Mouse (Mus musculus) heart, embryonic 16.5 days (tissue): ENCODE results near the gene Peg10. TPM values are rescaled to one million over a fixed set of nuclear protein-coding genes. Genes with fewer than 3 reads are reported as not detected.

Source experiments
- ATAC-seq: fragments of 200-750 bp; cut with Nextera tagmentation; replicated peaks from 2 replicates; pipeline ENCODE4 v1.8.0; 2017; ENCODE audit warnings: moderate number of reproducible peaks; ENCODE audit not compliant: insufficient read depth, low FRiP score; ENCODE audit errors: extremely low read depth
- H3K27ac ChIP-seq: fragments of 300-500 bp; sonication (generic); 2 replicates; pipeline ENCODE4 v1.5.1; 2014; ENCODE audit warnings: mild to moderate bottlenecking, low read length, control low read depth, moderate library complexity
- H3K27me3 ChIP-seq: fragments of 300-500 bp; sonication (generic); 2 replicates; pipeline ENCODE4 v1.6.1; 2014; ENCODE audit warnings: low read length, mixed read lengths; ENCODE audit not compliant: control insufficient read depth, insufficient read depth
- H3K36me3 ChIP-seq: fragments of 300-500 bp; sonication (generic); 2 replicates; pipeline ENCODE4 v1.6.1; 2014; ENCODE audit not compliant: control insufficient read depth, insufficient read depth
- H3K4me1 ChIP-seq: fragments of 300-500 bp; sonication (generic); 2 replicates; pipeline ENCODE4 v1.6.1; 2014; ENCODE audit warnings: low read length, mixed read lengths; ENCODE audit not compliant: control insufficient read depth, insufficient read depth
- H3K4me2 ChIP-seq: fragments of 300-500 bp; sonication (generic); 2 replicates; pipeline ENCODE4 v1.6.1; 2014; ENCODE audit warnings: low read depth, mild to moderate bottlenecking, control low read depth, low read length
- H3K4me3 ChIP-seq: fragments of 300-500 bp; sonication (generic); 2 replicates; pipeline ENCODE4 v1.5.1; 2014; ENCODE audit warnings: mild to moderate bottlenecking, control low read depth, low read length
- H3K9ac ChIP-seq: fragments of 300-500 bp; sonication (generic); 2 replicates; pipeline ENCODE4 v1.6.1; 2014; ENCODE audit warnings: low read length, control low read depth
- H3K9me3 ChIP-seq: fragments of 300-500 bp; sonication (generic); replicated peaks from 2 replicates; pipeline ENCODE4 v1.6.1; 2016; ENCODE audit warnings: low read length; ENCODE audit not compliant: control insufficient read depth
- WGBS: fragments of 180-500 bp; shearing (Covaris S2); extraction: QIAGEN DNeasy Blood & Tissue Kit; methylation state at CpG from one replicate; pipeline ENCODE4 v1.1.7; 2014; 5-methylcytosine and 5-hydroxymethylcytosine counted together
- polyA plus RNA-seq: library from polyadenylated mRNA; unstranded; fragments of >200 nt; fragmentation: Nextera tagmentation; extraction: Ambion mirVana; gene quantifications from 2 replicates; pipeline ENCODE4 v1.2.1, GENCODE M21; 2015

Peg10 gene
- 1.1 and 1.2 TPM in 2 replicates for polyA plus RNA-seq

DNA sequence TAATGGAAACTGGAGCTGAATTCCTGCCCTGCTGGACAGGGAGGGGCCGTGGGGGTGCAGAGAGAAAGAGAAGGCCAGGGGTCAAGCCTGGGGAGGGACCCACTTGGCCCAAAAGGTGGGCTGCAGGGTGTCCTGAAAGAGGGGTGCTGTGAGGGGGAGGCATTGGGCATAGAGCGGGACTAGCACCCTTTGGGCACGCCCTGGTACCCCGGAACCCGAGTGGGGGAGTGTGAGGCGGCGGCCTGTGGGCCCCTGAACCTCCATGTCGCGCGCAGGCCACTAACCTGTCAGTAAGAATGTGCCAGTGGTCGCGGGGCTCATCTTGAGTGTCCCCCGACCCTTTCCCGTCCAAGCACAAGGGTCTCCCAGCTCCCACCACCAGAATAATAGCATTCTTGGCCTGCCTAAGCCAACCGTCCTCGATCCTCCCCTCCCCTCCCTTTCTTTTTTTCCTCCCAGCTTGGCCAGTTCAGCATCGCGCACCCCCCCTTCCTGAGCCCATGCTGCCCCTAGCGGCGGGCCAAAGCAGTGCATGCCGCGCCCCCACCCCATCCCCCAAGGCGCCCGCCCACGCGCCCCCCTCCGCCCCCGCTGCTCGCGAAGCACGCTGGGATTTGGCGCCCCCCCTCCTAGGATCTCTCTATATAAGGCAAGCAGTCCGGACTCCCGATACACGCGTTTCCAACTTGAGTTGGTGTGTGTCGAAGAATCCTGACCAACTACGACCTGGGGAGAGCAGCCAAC is at the start of gene Peg10, which contains the start of gene Sgce:
Gene Peg10, plus strand, starts transcription at position 611 of the 744 bp plus-strand sequence.
Gene Sgce, minus strand, starts transcription at position 512 of the 744 bp plus-strand sequence.
- Histone ChIP-seq H3K4me3 (peak within 1 kb of the TSS; percentile 64), H3K4me2 (peak within 1 kb of the TSS; percentile 82), H3K27me3 (no peaks in the 10 kb centered on the region), H3K27ac (peak within 1 kb of the TSS; percentile 73), H3K36me3 (no peaks in the 10 kb centered on the region), H3K9ac (peak within 1 kb of the TSS; percentile 78), H3K4me1 (no peaks in the 10 kb centered on the region), H3K9me3 (peaks cover 13% of the 10 kb centered on the region)
- ATAC-seq: peak; percentile 50
- WGBS: 51% methylated on average over 37 of the region's 38 CpGs

DNA sequence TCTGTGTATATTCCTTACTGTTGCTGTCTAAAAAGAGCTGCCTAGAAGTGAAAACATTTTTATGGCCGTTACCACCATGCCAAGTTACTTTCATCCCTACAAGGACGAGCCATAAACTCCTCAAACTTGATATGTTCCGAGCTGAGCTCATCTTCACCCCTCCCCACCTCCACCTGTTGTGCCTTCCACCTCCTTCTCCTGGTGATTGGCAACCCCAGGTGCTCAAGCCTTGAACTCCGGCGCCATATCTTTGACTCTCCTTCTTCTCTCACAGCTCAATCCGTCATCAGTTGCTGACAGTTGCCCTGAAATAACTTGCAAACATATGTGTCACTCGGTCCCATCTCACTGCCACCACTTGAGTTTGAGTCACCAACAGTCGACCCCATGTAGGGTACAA is 45.5 kb upstream of the Peg10 start:
- 62% methylated on average over 8 of the region's 8 CpGs for WGBS
- H3K4me2 ChIP-seq: no peak overlapping the region
- no peak for ATAC-seq
- no peak overlapping the region for H3K4me3 ChIP-seq
- no peaks in the 10 kb centered on the region for H3K27me3 ChIP-seq
- H3K27ac ChIP-seq: no peak overlapping the region
- H3K9me3 ChIP-seq: no peaks in the 10 kb centered on the region
- peaks cover 10% of the 10 kb centered on the region for H3K4me1 ChIP-seq
- H3K36me3 ChIP-seq: no peaks in the 10 kb centered on the region
- no peak overlapping the region for H3K9ac ChIP-seq

DNA sequence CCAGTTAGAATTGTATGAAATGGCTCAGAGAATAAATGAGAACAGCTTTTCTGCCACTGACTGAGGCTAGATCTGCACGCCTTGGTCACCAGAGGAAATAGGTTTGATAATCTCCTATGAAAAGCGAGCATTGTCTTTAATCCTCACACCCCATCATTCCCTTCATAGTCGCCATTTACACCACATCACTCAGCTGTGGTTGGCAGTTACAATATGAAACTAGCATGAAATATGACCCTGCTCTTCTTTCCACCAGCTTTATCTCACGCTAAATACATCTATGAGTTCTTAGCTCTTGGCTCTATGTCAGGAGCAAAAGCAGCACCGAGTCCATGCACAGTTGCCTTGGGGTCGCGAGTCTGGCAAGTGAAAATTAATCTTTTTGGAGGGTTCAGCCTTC is 43.2 kb upstream of the Peg10 start:
- no peaks in the 10 kb centered on the region for H3K27me3 ChIP-seq
- H3K9ac ChIP-seq: no peak overlapping the region
- H3K36me3 ChIP-seq: no peaks in the 10 kb centered on the region
- H3K4me1 ChIP-seq: peaks cover 10% of the 10 kb centered on the region
- H3K27ac ChIP-seq: no peak overlapping the region
- no peak overlapping the region for H3K4me3 ChIP-seq
- ATAC-seq: no peak
- 52% methylated on average over 7 of the region's 7 CpGs for WGBS
- H3K9me3 ChIP-seq: no peaks in the 10 kb centered on the region; the same call in 1 of the 2 replicates
- H3K4me2 ChIP-seq: no peak overlapping the region

DNA sequence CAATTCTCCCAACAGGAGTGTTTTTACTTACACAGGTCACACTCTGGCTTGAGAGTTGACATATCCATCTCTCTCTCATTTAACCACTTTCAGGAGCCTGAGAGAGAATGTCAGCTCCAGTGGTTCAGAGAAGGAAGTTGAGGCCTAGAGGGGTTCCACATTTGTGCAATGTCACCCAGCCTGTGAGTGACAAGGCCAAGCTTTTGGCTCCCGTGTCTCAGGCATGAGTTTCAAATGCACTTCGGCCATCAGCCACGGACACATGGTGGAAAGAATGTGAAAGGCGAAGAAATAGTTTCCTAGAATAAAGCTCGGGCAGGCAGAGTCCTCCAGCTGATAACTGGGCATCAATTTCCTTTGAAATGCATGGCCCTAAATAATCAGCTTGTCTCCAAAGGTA is 40.7 kb upstream of the Peg10 start:
- no peak overlapping the region for H3K9ac ChIP-seq
- no peaks in the 10 kb centered on the region; the same call in 1 of the 2 replicates for H3K9me3 ChIP-seq
- ATAC-seq: no peak
- H3K27ac ChIP-seq: no peak overlapping the region
- H3K4me1 ChIP-seq: peaks cover 10% of the 10 kb centered on the region
- 41% methylated on average over 5 of the region's 5 CpGs for WGBS
- no peak overlapping the region for H3K4me3 ChIP-seq
- no peak overlapping the region for H3K4me2 ChIP-seq
- H3K27me3 ChIP-seq: no peaks in the 10 kb centered on the region
- H3K36me3 ChIP-seq: no peaks in the 10 kb centered on the region

DNA sequence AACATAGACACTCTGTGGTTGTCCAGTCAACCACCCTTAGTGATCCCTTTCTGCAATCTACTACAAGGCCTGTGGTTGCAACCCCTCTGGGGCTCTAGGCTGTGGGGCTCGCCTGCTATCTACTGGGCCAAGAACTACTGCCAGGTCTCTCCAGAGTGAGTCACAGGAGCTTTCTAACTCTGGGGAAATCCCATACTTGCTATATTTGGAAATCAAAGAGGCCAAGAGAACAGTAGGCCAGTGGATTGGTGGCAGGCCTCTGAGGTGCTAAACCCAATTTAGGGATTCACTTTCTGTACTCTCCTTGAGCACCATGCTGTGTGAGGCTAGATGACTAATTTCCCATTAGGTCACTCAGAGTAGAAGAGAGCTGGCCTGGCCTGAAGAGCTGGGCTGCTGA is 38.1 kb upstream of the Peg10 start:
- Histone ChIP-seq H3K27me3 (no peaks in the 10 kb centered on the region), H3K4me2 (no peak overlapping the region), H3K4me3 (no peak overlapping the region), H3K9ac (no peak overlapping the region), H3K9me3 (no peaks in the 10 kb centered on the region; the same call in 1 of the 2 replicates), H3K36me3 (no peaks in the 10 kb centered on the region), H3K27ac (no peak overlapping the region), H3K4me1 (peaks cover 9% of the 10 kb centered on the region)
- WGBS: 34% methylated on average over 1 of the region's 1 CpGs
- ATAC-seq: peak; percentile 69

DNA sequence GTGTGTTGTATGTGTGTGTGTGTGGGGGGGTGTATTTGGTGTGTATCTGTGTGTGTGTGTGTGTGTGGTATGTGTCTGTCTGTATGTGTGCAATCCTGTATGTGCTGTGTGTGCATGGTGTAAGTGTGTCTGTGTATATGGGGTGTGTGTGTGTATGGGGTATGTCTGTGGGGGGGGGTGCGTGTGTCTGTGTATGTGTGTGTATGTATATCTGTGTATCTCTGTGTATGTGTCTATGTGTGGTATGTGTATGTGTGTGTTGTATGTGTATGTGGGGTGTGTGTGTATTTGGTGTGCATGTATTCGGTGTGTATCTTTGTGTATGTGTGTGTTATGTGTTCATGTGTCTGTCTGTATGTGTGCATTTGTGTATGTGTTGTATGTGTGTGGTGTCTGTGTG is 30.9 kb upstream of the Peg10 start:
- ATAC-seq: no peak
- H3K9me3 ChIP-seq: no peaks in the 10 kb centered on the region

DNA sequence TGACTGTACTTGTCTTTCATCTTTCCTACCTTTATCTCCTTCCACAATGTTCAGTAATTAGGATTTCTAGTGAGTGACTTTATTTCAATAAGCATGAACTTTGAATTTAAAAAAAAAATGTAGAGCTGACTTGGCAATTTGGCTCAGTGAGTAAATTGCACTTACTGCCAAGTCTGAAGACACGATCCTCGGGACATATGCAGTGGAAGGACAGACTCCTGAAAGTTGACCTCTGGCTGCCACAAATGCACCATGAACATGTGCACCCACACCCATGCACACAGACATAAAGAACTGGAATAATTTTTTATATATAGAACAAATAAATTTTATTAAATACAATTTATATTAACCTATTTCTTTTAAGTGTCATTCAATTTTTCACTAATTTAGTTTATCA is 29.8 kb upstream of the Peg10 start:
- no peak for ATAC-seq
- Histone ChIP-seq H3K9me3 (no peaks in the 10 kb centered on the region), H3K36me3 (no peaks in the 10 kb centered on the region), H3K4me2 (no peak overlapping the region), H3K4me3 (no peak overlapping the region), H3K27me3 (no peaks in the 10 kb centered on the region), H3K4me1 (no peaks in the 10 kb centered on the region), H3K27ac (no peak overlapping the region), H3K9ac (no peak overlapping the region)
- 66% methylated on average over 2 of the region's 2 CpGs for WGBS

More for the DNA sequence above, 30.9 kb upstream of the Peg10 start:
- H3K36me3 ChIP-seq: no peaks in the 10 kb centered on the region
- H3K27ac ChIP-seq: no peak overlapping the region
- no peak overlapping the region for H3K4me3 ChIP-seq
- no peaks in the 10 kb centered on the region for H3K27me3 ChIP-seq
- no peaks in the 10 kb centered on the region for H3K4me1 ChIP-seq
- no peak overlapping the region for H3K9ac ChIP-seq
- 96% methylated on average over 2 of the region's 2 CpGs for WGBS
- H3K4me2 ChIP-seq: no peak overlapping the region

DNA sequence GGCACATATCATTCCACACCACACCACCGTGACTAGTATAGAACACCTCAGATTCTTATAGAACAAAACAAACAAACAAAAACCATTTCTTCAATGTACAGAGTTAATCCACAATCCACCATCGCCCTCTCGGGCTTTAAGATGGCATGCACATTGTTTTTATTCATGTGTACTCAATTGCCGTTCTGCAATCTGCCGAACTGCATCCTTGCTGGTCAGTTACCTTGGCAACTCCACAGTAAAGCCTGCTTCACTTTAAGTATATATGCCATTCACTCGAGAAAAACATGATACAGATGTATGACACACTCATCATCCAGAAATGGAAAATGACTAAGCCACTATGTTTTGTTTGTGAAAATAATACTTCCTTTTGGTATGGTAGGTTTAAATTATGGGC is 25.0 kb upstream of the Peg10 start:
- Histone ChIP-seq H3K9me3 (no peaks in the 10 kb centered on the region), H3K27ac (no peak overlapping the region), H3K4me1 (no peaks in the 10 kb centered on the region), H3K4me2 (no peak overlapping the region), H3K9ac (no peak overlapping the region), H3K36me3 (no peaks in the 10 kb centered on the region), H3K4me3 (no peak overlapping the region), H3K27me3 (no peaks in the 10 kb centered on the region)
- ATAC-seq: no peak
- WGBS: 73% methylated on average over 6 of the region's 6 CpGs

DNA sequence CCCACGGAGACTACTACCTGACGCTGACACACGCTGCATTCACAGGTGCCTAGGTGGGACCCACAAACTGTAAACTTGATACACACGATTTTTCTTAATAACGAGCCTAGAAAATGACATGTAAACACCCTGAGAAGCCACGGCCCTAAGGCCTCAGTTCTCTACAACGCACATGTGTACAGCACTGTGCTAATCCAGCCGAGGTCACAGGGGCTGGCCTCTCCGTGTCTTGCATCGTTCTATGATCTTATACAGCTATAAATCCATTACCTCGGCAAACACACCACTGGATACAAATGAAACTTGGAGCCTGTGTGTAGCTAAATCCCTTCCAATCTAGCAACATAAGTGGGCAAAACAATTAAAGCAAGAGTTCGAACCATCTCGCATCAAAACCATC is 24.4 kb upstream of the Peg10 start:
- 86% methylated on average over 13 of the region's 13 CpGs for WGBS
- Histone ChIP-seq H3K4me2 (no peak overlapping the region), H3K36me3 (no peaks in the 10 kb centered on the region), H3K9me3 (no peaks in the 10 kb centered on the region), H3K9ac (no peak overlapping the region), H3K4me3 (no peak overlapping the region), H3K27ac (no peak overlapping the region), H3K27me3 (no peaks in the 10 kb centered on the region), H3K4me1 (no peaks in the 10 kb centered on the region)
- no peak for ATAC-seq
